Mouse (Mus musculus): ENCODE measurements around the gene Samhd1. TPM values are rescaled to one million over a fixed set of nuclear protein-coding genes. Genes with fewer than 3 reads are reported as not detected.
A peak's percentile ranks its signal among the peaks of the same experiment; 100 is the strongest.

Samhd1 gene
- total RNA-seq, 1 experiment = 25.7 TPM

- Histone ChIP-seq H3K9ac (ENCODE audit: insufficient read depth, low read depth, low read length, poor library complexity, severe bottlenecking) (no peak overlapping the region), H3K27ac (ENCODE audit: insufficient read depth, low read depth, low read length, poor library complexity, severe bottlenecking) (no peak overlapping the region), H3K4me1 (ENCODE audit: control insufficient read depth in 2 of 2, insufficient read depth in 2 of 2, low read length in 2 of 2, poor library complexity in 1 of 2) (peaks cover 2 to 16% of the 10 kb centered on the region in 2 experiments; a peak in 2 of 4 replicates), H3K4me3 (ENCODE audit: insufficient read depth in 1 of 2, low read depth in 1 of 2, low read length in 2 of 2, poor library complexity in 1 of 2, severe bottlenecking in 1 of 2) (no peak overlapping the region), H3K9me3 (ENCODE audit: control insufficient read depth, insufficient read depth, low read depth, low read length) (no peaks in the 10 kb centered on the region), H3K36me3 (ENCODE audit: control insufficient read depth, insufficient read depth, low read length, poor library complexity, severe bottlenecking) (no peaks in the 10 kb centered on the region)
- in situ Hi-C loops (cut with MboI; ENCODE audit: low sequenced_read_pairs in 2 of 2, unreplicated experiment in 2 of 2) = no loop called here
- no peak for DNase-seq (ENCODE audit: low read depth, low spot score)
- TF ChIP-seq ZNF384 (IDR thresholded peaks at IDR 0.05; ENCODE audit: low read depth, low read length) (no peak), HCFC1 (IDR thresholded peaks at IDR 0.05; ENCODE audit: borderline replicate concordance, insufficient read depth, low read length) (no peak), MAFK (IDR thresholded peaks at IDR 0.05; ENCODE audit: insufficient read depth, low read depth, low read length) (no peak), ZC3H11A (IDR thresholded peaks at IDR 0.05; ENCODE audit: borderline replicate concordance, low read depth, low read length) (no peak), CHD2 (IDR thresholded peaks at IDR 0.05; ENCODE audit: low read depth, low read length) (no peak)
Observed at GRCm38 (mm10) chr2:157060557-157061305, 74.3 kb downstream of the Samhd1 start.

DNA sequence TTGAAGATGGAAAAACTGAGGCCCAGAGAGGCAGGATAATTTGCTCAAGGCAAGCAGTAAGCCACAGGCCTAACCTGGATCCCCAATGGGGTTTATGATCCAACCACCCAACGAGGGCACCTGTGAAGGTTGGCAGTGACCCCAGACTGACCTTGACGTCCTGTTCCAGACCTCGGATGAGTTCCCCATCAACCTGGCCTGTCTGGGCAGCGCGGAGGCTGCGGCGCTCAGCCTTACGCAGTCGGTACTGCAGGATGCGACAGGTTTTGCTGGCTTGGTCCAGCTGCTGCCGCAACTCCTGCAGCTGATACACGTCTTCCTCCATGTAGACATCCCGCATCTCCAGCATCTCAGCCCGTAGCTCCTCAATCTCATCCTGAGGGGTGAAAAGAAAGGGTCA is 75.0 kb downstream of the Samhd1 start:
- Histone ChIP-seq H3K9me3 (ENCODE audit: control insufficient read depth, insufficient read depth, low read depth, low read length) (no peaks in the 10 kb centered on the region), H3K4me1 (ENCODE audit: control insufficient read depth in 2 of 2, insufficient read depth in 2 of 2, low read length in 2 of 2, poor library complexity in 1 of 2) (peaks cover 2 to 17% of the 10 kb centered on the region in 2 experiments; a peak in 2 of 4 replicates), H3K9ac (ENCODE audit: insufficient read depth, low read depth, low read length, poor library complexity, severe bottlenecking) (0 out of 2 replicates have a peak overlapping the region, but pooled peaks have one; percentile 4), H3K36me3 (ENCODE audit: control insufficient read depth, insufficient read depth, low read length, poor library complexity, severe bottlenecking) (no peaks in the 10 kb centered on the region), H3K4me3 (ENCODE audit: insufficient read depth in 1 of 2, low read depth in 1 of 2, low read length in 2 of 2, poor library complexity in 1 of 2, severe bottlenecking in 1 of 2) (no peak overlapping the region), H3K27ac (ENCODE audit: insufficient read depth, low read depth, low read length, poor library complexity, severe bottlenecking) (no peak overlapping the region)
- no peak for DNase-seq (ENCODE audit: low read depth, low spot score)
- in situ Hi-C loops (cut with MboI; ENCODE audit: low sequenced_read_pairs in 2 of 2, unreplicated experiment in 2 of 2) = no loop called here
- TF ChIP-seq ZC3H11A (IDR thresholded peaks at IDR 0.05; ENCODE audit: borderline replicate concordance, low read depth, low read length) = no peak
- TF ChIP-seq CHD2 (IDR thresholded peaks at IDR 0.05; ENCODE audit: low read depth, low read length) = no peak
- TF ChIP-seq HCFC1 (IDR thresholded peaks at IDR 0.05; ENCODE audit: borderline replicate concordance, insufficient read depth, low read length) = no peak
- no peak for TF ChIP-seq ZNF384 (IDR thresholded peaks at IDR 0.05; ENCODE audit: low read depth, low read length)
- no peak for TF ChIP-seq MAFK (IDR thresholded peaks at IDR 0.05; ENCODE audit: insufficient read depth, low read depth, low read length)

DNA sequence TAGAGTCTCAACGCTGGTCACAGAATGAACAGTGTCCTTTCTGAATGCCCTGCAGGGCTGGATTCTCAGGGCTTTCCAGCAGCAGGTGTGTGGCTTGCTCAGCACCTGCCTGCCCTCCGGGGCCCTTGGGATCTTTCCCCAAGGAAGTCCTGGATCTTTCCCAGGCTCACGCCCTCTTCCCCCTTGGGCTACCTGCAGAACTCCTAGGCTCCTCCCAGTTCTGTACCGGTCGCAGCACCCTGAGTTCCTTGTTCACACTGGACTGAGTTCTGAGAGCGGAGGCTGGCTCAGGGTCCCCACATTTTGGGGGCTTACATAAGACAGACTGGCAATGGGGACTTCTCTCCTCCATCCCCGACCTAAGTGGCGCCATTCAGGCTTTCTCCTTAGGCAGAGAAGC is 75.9 kb downstream of the Samhd1 start:
- in situ Hi-C loops (cut with MboI; ENCODE audit: low sequenced_read_pairs in 2 of 2, unreplicated experiment in 2 of 2) = no loop called here
- Histone ChIP-seq H3K27ac (ENCODE audit: insufficient read depth, low read depth, low read length, poor library complexity, severe bottlenecking) (peak overlapping the region; percentile 30; the same call in 1 of the 2 replicates), H3K4me1 (ENCODE audit: control insufficient read depth in 2 of 2, insufficient read depth in 2 of 2, low read length in 2 of 2, poor library complexity in 1 of 2) (peaks cover 2 to 25% of the 10 kb centered on the region in 2 experiments; a peak in 2 of 4 replicates), H3K9me3 (ENCODE audit: control insufficient read depth, insufficient read depth, low read depth, low read length) (no peaks in the 10 kb centered on the region), H3K9ac (ENCODE audit: insufficient read depth, low read depth, low read length, poor library complexity, severe bottlenecking) (peak overlapping the region; percentile 24; the same call in 1 of the 2 replicates), H3K36me3 (ENCODE audit: control insufficient read depth, insufficient read depth, low read length, poor library complexity, severe bottlenecking) (no peaks in the 10 kb centered on the region), H3K4me3 (ENCODE audit: insufficient read depth in 1 of 2, low read depth in 1 of 2, low read length in 2 of 2, poor library complexity in 1 of 2, severe bottlenecking in 1 of 2) (peak overlapping the region; percentile 23 to 30)
- TF ChIP-seq CHD2 (IDR thresholded peaks at IDR 0.05; ENCODE audit: low read depth, low read length) = no peak
- TF ChIP-seq MAFK (IDR thresholded peaks at IDR 0.05; ENCODE audit: insufficient read depth, low read depth, low read length) = no peak
- no peak for TF ChIP-seq ZNF384 (IDR thresholded peaks at IDR 0.05; ENCODE audit: low read depth, low read length)
- TF ChIP-seq HCFC1 (IDR thresholded peaks at IDR 0.05; ENCODE audit: borderline replicate concordance, insufficient read depth, low read length) = no peak
- no peak for TF ChIP-seq ZC3H11A (IDR thresholded peaks at IDR 0.05; ENCODE audit: borderline replicate concordance, low read depth, low read length)
- no peak for DNase-seq (ENCODE audit: low read depth, low spot score)

DNA sequence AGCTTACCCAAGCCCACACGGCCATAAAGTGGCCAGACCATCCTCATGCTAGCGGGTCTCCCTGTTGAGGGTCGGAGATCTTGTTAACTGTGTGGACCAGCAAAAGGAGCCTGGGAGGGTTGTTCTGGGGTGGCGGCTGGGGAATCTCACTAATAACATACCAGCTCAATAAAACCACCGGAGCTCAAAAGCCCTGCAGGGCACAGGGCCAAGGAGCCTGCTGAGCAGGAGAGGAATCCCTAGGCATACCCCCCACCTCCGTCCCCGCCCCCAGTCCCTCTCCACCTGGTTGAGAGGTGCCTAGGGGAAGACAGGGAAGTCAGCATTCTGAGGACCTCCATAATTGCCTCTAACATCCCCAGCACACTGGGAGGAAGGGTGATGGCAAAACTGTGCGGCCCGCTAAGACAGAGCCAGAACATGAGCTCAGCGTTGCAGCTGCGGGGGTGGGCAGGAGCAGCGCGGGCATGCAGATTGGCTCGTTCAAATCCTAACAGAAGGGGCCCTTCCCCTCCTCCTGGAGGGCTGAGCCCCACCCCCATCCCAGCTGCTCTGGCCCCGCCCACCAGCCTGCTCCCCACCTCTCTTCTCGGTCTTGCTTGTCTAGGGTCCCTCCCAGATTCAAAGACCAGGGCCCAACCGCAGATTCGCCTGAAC is 76.6 kb downstream of the Samhd1 start:
- TF ChIP-seq MAFK (IDR thresholded peaks at IDR 0.05; ENCODE audit: insufficient read depth, low read depth, low read length) (no peak), ZNF384 (IDR thresholded peaks at IDR 0.05; ENCODE audit: low read depth, low read length) (no peak), ZC3H11A (IDR thresholded peaks at IDR 0.05; ENCODE audit: borderline replicate concordance, low read depth, low read length) (no peak), HCFC1 (IDR thresholded peaks at IDR 0.05; ENCODE audit: borderline replicate concordance, insufficient read depth, low read length) (no peak)
- Histone ChIP-seq H3K9ac (ENCODE audit: insufficient read depth, low read depth, low read length, poor library complexity, severe bottlenecking) (peak overlapping the region; percentile 79), H3K27ac (ENCODE audit: insufficient read depth, low read depth, low read length, poor library complexity, severe bottlenecking) (peak overlapping the region; percentile 73), H3K9me3 (ENCODE audit: control insufficient read depth, insufficient read depth, low read depth, low read length) (no peaks in the 10 kb centered on the region), H3K4me3 (ENCODE audit: insufficient read depth in 1 of 2, low read depth in 1 of 2, low read length in 2 of 2, poor library complexity in 1 of 2, severe bottlenecking in 1 of 2) (peak overlapping the region; percentile 53 to 67), H3K4me1 (ENCODE audit: control insufficient read depth in 2 of 2, insufficient read depth in 2 of 2, low read length in 2 of 2, poor library complexity in 1 of 2) (peaks cover 2 to 27% of the 10 kb centered on the region in 2 experiments; a peak in 2 of 4 replicates), H3K36me3 (ENCODE audit: control insufficient read depth, insufficient read depth, low read length, poor library complexity, severe bottlenecking) (no peaks in the 10 kb centered on the region)
- in situ Hi-C loops (cut with MboI; ENCODE audit: low sequenced_read_pairs in 2 of 2, unreplicated experiment in 2 of 2) = no loop called here
- DNase-seq (ENCODE audit: low read depth, low spot score) = peak; percentile 82
